Mouse (Mus musculus) mouse embryonic stem cell (cell line): ENCODE measurements around the gene Ilkap.

Source experiments
- in situ Hi-C, 2 experiments: fragments of 300-500 bp; cut with MboI; formaldehyde crosslinking; loops; 1 replicate in 1 of 2; 3 replicates in 1 of 2; pipeline ENCODE4 v1.14.3; 2019 to 2020; ENCODE audit warnings: low sequenced_read_pairs in 2 of 2, low pct_unique_long_range_greater_than_20kb in 1 of 2, mixed read lengths in 1 of 2; ENCODE audit not compliant: unreplicated experiment in 1 of 2

The Ilkap gene

GRCm38 (mm10) chr1:91417991-91418390 lies 19.4 kb upstream of the Ilkap start:
- in situ Hi-C loops, result no loop called here

DNA sequence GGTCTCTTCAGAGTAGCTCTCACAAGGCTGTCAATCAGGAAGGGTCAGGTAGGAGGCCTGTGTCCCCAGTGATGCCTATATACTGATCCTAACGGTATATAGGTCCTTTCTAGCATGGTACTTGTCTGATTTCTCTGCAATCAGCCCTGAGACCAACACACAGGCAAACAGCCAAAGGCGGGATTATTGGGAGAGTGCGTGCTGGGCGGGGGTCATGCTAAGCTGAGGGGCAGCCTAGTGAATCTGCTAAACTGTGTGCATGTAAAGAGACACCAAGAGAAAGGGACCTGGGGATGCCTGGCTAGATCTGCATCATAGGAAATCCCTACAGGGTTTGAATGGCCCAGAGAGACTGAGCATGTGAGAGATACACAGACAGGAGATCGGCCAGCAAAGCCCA lies 16.7 kb upstream of the Ilkap start:
- in situ Hi-C loops, result no loop called here

DNA sequence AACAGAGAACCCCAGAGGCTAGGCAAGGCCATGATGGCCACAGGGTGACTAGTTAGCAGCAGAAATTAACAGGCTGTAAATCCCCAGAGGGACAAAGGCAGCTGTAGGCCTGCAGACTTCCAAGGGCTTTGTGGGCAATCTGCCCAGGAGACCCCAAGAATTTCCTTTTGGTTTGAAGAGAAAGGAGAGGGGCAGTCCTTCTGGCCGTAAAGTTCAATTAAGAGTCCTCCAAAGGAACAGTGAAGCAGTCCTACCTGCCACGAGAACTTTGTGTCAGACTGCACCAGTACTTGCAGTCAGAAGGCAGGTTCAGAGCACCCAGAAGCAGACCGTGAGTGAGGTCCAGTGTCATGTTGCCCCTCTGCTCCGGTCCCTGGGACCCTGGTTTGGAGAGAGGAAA lies 16.3 kb upstream of the Ilkap start:
- in situ Hi-C loops, result no loop called here

GRCm38 (mm10) chr1:91413898-91414594 lies 15.4 kb upstream of the Ilkap start, which contains the start of gene Hes6:
TSS of gene Hes6 (minus strand) at chr1:91414038.
- in situ Hi-C loops, result no loop called here

DNA sequence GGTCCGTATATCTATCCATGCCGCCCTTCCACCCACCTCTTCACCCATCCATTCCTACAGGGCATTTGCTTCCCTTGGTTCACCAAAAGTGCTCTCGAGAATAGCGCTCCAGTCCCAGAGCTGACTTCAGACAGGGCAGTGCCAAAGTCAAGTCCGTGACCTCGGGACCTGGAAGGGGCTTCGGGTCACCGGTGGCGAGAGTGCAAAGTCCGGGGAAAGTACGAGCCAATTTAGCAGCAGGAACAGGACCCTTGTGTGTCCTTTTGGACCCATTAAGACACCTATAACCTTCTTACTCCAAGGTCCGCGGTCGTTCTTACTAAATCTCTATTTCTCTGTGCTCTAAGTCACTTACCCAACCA lies 14.9 kb upstream of the Ilkap start:
- in situ Hi-C loops, result no loop called here

DNA sequence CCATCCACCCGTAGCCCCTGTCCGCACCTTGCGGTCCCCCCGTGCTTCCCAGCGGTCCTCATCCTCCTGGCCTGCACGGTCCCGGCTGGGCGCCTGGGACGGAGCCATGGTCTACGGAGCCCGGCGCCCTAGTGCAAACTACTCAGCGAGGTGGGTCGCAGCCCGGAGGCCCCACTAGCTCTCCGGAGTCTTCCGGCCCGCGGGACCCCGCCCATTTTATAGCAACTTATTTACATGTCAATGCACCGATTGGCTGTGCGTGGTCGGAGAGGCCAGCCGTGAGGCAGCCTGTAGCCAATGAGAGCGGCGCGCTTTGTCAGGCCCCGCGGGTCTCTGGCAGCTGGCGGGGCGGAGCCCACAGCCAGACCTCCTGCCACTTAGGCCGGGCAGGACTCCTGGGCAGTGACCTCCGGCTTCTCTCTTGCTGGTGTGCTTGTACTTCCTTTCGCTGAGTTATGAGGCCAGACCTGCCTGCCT lies 14.5 kb upstream of the Ilkap start:
- in situ Hi-C loops, result no loop called here

GRCm38 (mm10) chr1:91412286-91413029 lies 13.8 kb upstream of the Ilkap start:
- in situ Hi-C loops, result no loop called here

DNA sequence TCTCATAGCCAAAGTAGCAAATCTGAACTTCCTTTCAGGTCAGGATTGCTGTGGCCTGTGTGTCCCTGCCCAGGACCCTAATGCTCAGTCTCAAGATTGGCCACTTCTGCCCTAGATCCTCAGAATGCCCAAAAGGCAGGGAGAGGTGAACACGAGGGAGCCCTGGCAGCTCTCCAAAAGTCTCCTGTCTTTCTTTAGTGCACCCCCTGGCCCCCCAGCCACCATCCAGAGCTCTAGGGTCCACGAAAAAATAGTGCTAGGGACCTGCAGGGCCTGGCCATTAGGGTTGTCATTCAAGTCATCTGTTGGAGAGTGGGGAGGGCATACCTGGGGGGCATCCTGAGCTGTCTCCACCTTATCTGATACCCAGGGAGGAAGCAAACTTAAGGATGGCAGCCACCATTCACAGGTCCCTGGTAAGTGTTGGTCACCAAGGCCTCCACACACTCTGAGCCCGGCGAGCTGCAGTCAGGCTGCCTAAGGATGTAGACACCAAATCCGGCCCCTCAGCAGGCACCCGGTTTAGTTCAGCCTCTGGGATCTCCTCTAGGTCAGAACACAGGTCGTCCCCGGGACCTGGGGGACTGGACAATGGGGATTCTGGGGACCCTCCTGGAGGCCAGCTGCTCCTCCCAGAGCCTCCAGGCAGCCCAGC lies 13.1 kb upstream of the Ilkap start:
- in situ Hi-C loops, result no loop called here

DNA sequence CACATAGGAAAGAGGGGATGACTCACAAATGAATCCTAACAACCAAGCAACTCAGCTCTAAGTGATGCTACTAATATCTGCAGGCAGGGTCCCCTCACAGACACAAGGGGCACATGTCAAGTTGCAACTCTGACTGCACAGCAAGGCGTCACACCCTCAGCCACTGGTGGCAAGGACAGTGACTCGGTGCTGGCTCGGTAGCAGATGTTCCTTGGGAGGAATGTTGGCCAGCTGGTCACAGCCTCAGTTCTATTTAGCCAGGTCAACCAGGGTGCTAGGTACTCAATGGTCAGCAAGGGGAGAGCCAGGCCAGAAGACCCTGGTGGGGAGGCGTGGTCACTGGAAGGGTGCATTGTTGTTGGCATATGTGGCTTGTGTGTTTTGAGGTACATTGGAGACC lies 9.2 kb upstream of the Ilkap start:
- in situ Hi-C loops, result no loop called here

DNA sequence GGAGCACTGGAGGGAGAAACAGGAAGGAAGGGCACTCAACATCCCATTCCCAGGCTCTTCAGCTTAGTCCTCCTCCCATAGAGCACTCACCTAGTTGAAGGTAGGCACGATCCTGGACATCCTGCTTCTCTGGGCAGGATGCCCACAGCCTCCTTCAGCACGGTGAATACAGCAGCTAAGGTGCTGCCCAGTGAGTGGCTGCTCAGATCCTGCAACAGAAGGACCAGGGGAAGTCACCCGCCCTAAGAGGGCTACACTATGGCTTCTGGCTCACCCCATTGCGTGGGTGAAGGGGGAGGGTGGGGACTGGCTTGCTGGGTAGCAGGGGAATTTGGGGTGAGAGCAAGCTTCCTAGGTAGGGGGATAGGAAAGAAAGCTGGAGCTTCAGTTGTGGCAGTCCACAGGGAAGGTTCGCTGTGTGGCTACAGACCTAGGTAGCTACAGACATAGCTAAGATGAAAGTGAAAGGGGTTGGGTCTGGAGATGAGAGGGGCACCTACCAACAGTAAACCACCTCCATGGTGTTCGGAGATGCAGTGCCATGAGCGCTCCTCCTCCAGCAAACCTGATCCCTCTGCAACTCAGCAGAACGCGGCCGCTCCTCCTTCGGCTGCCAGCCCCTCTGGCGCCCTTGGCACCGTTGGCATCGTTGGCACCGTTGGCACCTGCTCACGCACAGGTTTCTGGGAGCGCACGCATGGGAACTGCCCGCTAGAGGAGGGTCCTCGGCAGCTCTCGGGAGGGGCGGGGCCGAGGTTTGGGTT lies 7.0 kb upstream of the Ilkap start:
- in situ Hi-C loops, result no loop called here

- in situ Hi-C loops, result no loop called here
These were observed 6.4 kb upstream of the Ilkap start for GRCm38 (mm10) chr1:91404976-91405375.

DNA sequence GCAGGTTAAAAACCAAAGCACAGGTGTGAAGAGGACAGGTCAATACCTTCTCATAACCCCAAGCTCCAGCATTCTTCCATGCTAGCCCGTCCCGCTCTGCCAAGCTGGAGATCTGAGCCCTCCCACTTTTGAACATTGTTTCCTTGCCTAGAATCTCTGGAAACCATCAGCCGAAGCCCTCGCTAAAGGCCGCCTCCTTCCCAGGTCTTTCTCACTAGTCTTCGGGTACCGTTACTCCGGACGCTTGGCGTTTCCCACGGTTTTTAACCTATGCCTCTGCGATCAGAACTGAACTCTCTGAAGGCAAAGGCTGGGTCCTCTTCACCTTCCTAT lies 722 bp downstream of the Ilkap start:
- in situ Hi-C loops, result no loop called here

GRCm38 (mm10) chr1:91390369-91390768 lies 8.2 kb downstream of the Ilkap start:
- in situ Hi-C loops, result no loop called here

DNA sequence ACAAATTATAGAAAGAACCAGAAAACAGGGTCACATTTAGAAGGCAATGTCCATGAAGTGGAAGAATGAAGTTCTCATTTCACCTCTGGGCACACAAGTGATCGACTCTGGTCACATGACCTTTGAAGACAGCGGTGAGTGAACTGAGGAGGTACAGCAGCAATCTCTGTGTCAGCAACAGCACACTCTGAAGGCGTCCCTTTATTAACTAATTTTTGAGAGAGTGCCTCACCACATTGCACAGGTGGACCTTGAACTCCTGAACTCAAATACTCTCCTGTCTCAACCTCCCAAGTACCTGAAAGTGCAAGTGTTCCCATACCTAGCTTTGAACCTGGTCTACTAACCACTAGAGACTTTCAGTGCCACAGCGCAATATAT lies 17.5 kb downstream of the Ilkap start:
- in situ Hi-C loops, result no loop called here

GRCm38 (mm10) chr1:91380453-91381090 lies 18.0 kb downstream of the Ilkap start:
- in situ Hi-C loops, result no loop called here

- in situ Hi-C loops, result no loop called here
These were observed 25.2 kb downstream of the Ilkap start for GRCm38 (mm10) chr1:91373414-91373835.

GRCm38 (mm10) chr1:91370055-91370454 lies 28.6 kb downstream of the Ilkap start:
- in situ Hi-C loops, result no loop called here

DNA sequence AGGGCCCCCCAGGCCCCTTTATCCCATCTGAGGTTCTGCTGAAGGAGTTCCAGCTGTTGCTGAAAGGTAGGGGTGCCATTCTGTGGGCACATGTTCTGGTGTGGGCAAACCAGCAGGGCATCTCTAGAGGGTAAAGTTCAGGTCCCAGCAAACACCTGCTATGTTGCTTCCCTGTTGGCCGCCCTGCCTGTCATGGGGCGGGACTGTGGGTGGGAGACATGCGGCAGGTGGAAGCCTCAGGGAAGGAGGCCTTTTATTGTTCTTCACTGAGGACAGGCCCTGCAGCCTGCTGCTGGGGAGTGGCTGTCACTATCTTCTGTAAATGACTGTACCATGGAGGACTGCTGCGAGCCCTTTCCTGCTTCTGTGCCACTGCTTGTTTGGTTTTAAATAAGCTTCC lies 29.2 kb downstream of the Ilkap start:
- in situ Hi-C loops, result no loop called here

DNA sequence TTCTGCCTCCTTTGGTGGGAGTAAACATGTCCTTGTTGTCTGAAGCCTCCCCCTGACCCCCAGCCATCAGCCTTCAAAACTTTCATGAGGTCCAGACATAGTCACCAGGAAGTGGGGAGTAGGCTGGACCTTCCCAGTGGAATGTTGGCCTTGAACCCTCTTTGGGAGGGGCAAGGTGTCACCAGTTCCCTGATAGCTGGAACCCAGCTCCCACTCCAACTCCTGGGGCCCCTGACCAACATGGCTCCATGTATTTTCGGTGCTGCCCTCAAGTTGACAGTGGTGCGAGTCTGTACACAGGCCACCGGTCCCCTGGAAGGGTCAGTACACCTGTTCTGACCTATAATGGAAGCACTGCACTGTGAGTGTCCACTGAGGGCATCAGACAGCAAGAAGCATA lies 31.3 kb downstream of the Ilkap start:
- in situ Hi-C loops, result no loop called here
